Mouse (Mus musculus): ENCODE measurements around the gene Kctd3. TPM values are rescaled to one million over a fixed set of nuclear protein-coding genes. Genes with fewer than 3 reads are reported as not detected.
A peak's percentile ranks its signal among the peaks of the same experiment; 100 is the strongest.

Gene Kctd3
- total RNA-seq, 2 experiments from 2014 or later = 10.2 to 11.7 TPM

- peak; percentile 66 for ATAC-seq (replicated peaks; ENCODE audit: low FRiP score, poor library complexity, severe bottlenecking)
Measured at GRCm38 (mm10) chr1:189012846-189013586, 5.4 kb upstream of the Kctd3 start.

GRCm38 (mm10) chr1:189010671-189011070, 3.0 kb upstream of the Kctd3 start:
- ATAC-seq (replicated peaks; ENCODE audit: low FRiP score, poor library complexity, severe bottlenecking) = no peak

GRCm38 (mm10) chr1:189007980-189008324, 311 bp upstream of the Kctd3 start:
- ATAC-seq (replicated peaks; ENCODE audit: low FRiP score, poor library complexity, severe bottlenecking) = no peak; the same call in 1 of the 2 replicates

- 0 out of 2 replicates have a peak, but pooled peaks have one; percentile 7 for ATAC-seq (replicated peaks; ENCODE audit: low FRiP score, poor library complexity, severe bottlenecking)
Measured at GRCm38 (mm10) chr1:189006826-189007225, 815 bp downstream of the Kctd3 start.

GRCm38 (mm10) chr1:189006267-189006666, 1.4 kb downstream of the Kctd3 start:
- no peak for ATAC-seq (replicated peaks; ENCODE audit: low FRiP score, poor library complexity, severe bottlenecking)

- no peak for ATAC-seq (replicated peaks; ENCODE audit: low FRiP score, poor library complexity, severe bottlenecking)
Measured at GRCm38 (mm10) chr1:189004774-189005173, 2.9 kb downstream of the Kctd3 start.

GRCm38 (mm10) chr1:189001815-189002214, 5.8 kb downstream of the Kctd3 start:
- ATAC-seq (replicated peaks; ENCODE audit: low FRiP score, poor library complexity, severe bottlenecking) = no peak

GRCm38 (mm10) chr1:188999981-189000380, 7.7 kb downstream of the Kctd3 start:
- ATAC-seq (replicated peaks; ENCODE audit: low FRiP score, poor library complexity, severe bottlenecking) = no peak

GRCm38 (mm10) chr1:188997921-188998320, 9.7 kb downstream of the Kctd3 start:
- no peak for ATAC-seq (replicated peaks; ENCODE audit: low FRiP score, poor library complexity, severe bottlenecking)

- ATAC-seq (replicated peaks; ENCODE audit: low FRiP score, poor library complexity, severe bottlenecking) = peak; percentile 69
Measured at GRCm38 (mm10) chr1:188993218-188993617, 14.4 kb downstream of the Kctd3 start.

- peak; percentile 82 for ATAC-seq (replicated peaks; ENCODE audit: low FRiP score, poor library complexity, severe bottlenecking)
Measured at GRCm38 (mm10) chr1:188980050-188980449, 27.6 kb downstream of the Kctd3 start.

GRCm38 (mm10) chr1:188973926-188974325, 33.7 kb downstream of the Kctd3 start:
- no peak for ATAC-seq (replicated peaks; ENCODE audit: low FRiP score, poor library complexity, severe bottlenecking)

GRCm38 (mm10) chr1:188973078-188973477, 34.6 kb downstream of the Kctd3 start:
- peak; percentile 96 for ATAC-seq (replicated peaks; ENCODE audit: low FRiP score, poor library complexity, severe bottlenecking)

GRCm38 (mm10) chr1:188952501-188952900, 55.1 kb downstream of the Kctd3 start:
- ATAC-seq (replicated peaks; ENCODE audit: low FRiP score, poor library complexity, severe bottlenecking) = no peak

- no peak for ATAC-seq (replicated peaks; ENCODE audit: low FRiP score, poor library complexity, severe bottlenecking)
Measured at GRCm38 (mm10) chr1:188951091-188951490, 56.5 kb downstream of the Kctd3 start.

GRCm38 (mm10) chr1:188948276-188948675, 59.4 kb downstream of the Kctd3 start:
- ATAC-seq (replicated peaks; ENCODE audit: low FRiP score, poor library complexity, severe bottlenecking) = no peak

GRCm38 (mm10) chr1:188947794-188948193, 59.8 kb downstream of the Kctd3 start:
- ATAC-seq (replicated peaks; ENCODE audit: low FRiP score, poor library complexity, severe bottlenecking) = no peak

GRCm38 (mm10) chr1:188946849-188947248, 60.8 kb downstream of the Kctd3 start:
- ATAC-seq (replicated peaks; ENCODE audit: low FRiP score, poor library complexity, severe bottlenecking) = no peak

- no peak for ATAC-seq (replicated peaks; ENCODE audit: low FRiP score, poor library complexity, severe bottlenecking)
Measured at GRCm38 (mm10) chr1:188945326-188945725, 62.3 kb downstream of the Kctd3 start.

GRCm38 (mm10) chr1:188937246-188937780, 70.3 kb downstream of the Kctd3 start:
- no peak for ATAC-seq (replicated peaks; ENCODE audit: low FRiP score, poor library complexity, severe bottlenecking)

Measured in erythroid progenitor cell, adult 5-6 weeks (primary cell).